Mouse (Mus musculus): Measurements from ENCODE around the gene Slc9a1. TPM values are rescaled to one million over a fixed set of nuclear protein-coding genes. Genes with fewer than 3 reads are reported as not detected.
A peak's percentile ranks its signal among the peaks of the same experiment; 100 is the strongest.

Slc9a1 gene
- polyA plus RNA-seq, 1 experiment from 2014 or later, result 7.3 TPM

GRCm38 (mm10) chr4:133421989-133422388 is 52.5 kb downstream of the Slc9a1 start:
- Histone ChIP-seq H3K9me3 (no peaks in the 10 kb centered on the region), H3K27ac (no peak overlapping the region), H3K36me3 (peaks cover 54% of the 10 kb centered on the region), H3K27me3 (no peaks in the 10 kb centered on the region), H3K4me2 (no peak overlapping the region), H3K9ac (replicated peaks) (no peak overlapping the region), H3K4me3 (replicated peaks) (no peak overlapping the region), H3K4me1 (replicated peaks) (peaks cover 3% of the 10 kb centered on the region; the same call in 1 of the 2 replicates)
- WGBS, result 86% methylated on average over 12 of the region's 12 CpGs
- ATAC-seq (ENCODE audit: insufficient number of reproducible peaks, insufficient read depth, low FRiP score, low TSS enrichment, low read depth), result no peak

GRCm38 (mm10) chr4:133422601-133423000 is 53.1 kb downstream of the Slc9a1 start:
- 83% methylated on average over 15 of the region's 15 CpGs for WGBS
- H3K4me1 ChIP-seq (replicated peaks), result peaks cover 8% of the 10 kb centered on the region; the same call in 1 of the 2 replicates
- no peak for ATAC-seq (ENCODE audit: insufficient number of reproducible peaks, insufficient read depth, low FRiP score, low TSS enrichment, low read depth)
- H3K9ac ChIP-seq (replicated peaks), result no peak overlapping the region
- H3K9me3 ChIP-seq, result no peaks in the 10 kb centered on the region
- no peak overlapping the region for H3K4me2 ChIP-seq
- H3K4me3 ChIP-seq (replicated peaks), result no peak overlapping the region
- H3K27me3 ChIP-seq, result no peaks in the 10 kb centered on the region
- peaks cover 48% of the 10 kb centered on the region for H3K36me3 ChIP-seq
- H3K27ac ChIP-seq, result no peak overlapping the region

GRCm38 (mm10) chr4:133423108-133423507 is 53.6 kb downstream of the Slc9a1 start:
- no peaks in the 10 kb centered on the region for H3K27me3 ChIP-seq
- peak; percentile 29; the same call in 1 of the 2 replicates for ATAC-seq (ENCODE audit: insufficient number of reproducible peaks, insufficient read depth, low FRiP score, low TSS enrichment, low read depth)
- peaks cover 8% of the 10 kb centered on the region; the same call in 1 of the 2 replicates for H3K4me1 ChIP-seq (replicated peaks)
- peaks cover 43% of the 10 kb centered on the region for H3K36me3 ChIP-seq
- no peak overlapping the region for H3K9ac ChIP-seq (replicated peaks)
- 0 out of 2 replicates have a peak overlapping the region, but pooled peaks have one; percentile 41 for H3K27ac ChIP-seq
- H3K9me3 ChIP-seq, result no peaks in the 10 kb centered on the region
- no peak overlapping the region for H3K4me3 ChIP-seq (replicated peaks)
- H3K4me2 ChIP-seq, result no peak overlapping the region
- WGBS, result 47% methylated on average over 6 of the region's 6 CpGs

- no peak for ATAC-seq (ENCODE audit: insufficient number of reproducible peaks, insufficient read depth, low FRiP score, low TSS enrichment, low read depth)
- Histone ChIP-seq H3K4me3 (replicated peaks) (no peak overlapping the region), H3K4me2 (no peak overlapping the region), H3K9me3 (no peaks in the 10 kb centered on the region), H3K27me3 (no peaks in the 10 kb centered on the region), H3K27ac (no peak overlapping the region), H3K4me1 (replicated peaks) (peaks cover 8% of the 10 kb centered on the region; the same call in 1 of the 2 replicates), H3K36me3 (peaks cover 37% of the 10 kb centered on the region), H3K9ac (replicated peaks) (no peak overlapping the region)
- whole genome bisulfite sequencing, result 77% methylated on average over 6 of the region's 6 CpGs
These were observed 54.2 kb downstream of the Slc9a1 start for GRCm38 (mm10) chr4:133423691-133424090.

- no peak for ATAC-seq (ENCODE audit: insufficient number of reproducible peaks, insufficient read depth, low FRiP score, low TSS enrichment, low read depth)
These were observed 54.6 kb downstream of the Slc9a1 start for GRCm38 (mm10) chr4:133424100-133424499.

GRCm38 (mm10) chr4:133426141-133426540 is 56.6 kb downstream of the Slc9a1 start:
- peaks cover 17% of the 10 kb centered on the region for H3K36me3 ChIP-seq
- no peak overlapping the region for H3K9ac ChIP-seq (replicated peaks)
- peaks cover 8% of the 10 kb centered on the region; the same call in 1 of the 2 replicates for H3K4me1 ChIP-seq (replicated peaks)
- H3K27me3 ChIP-seq, result no peaks in the 10 kb centered on the region
- no peaks in the 10 kb centered on the region for H3K9me3 ChIP-seq
- WGBS, result 76% methylated on average over 5 of the region's 5 CpGs
- ATAC-seq (ENCODE audit: insufficient number of reproducible peaks, insufficient read depth, low FRiP score, low TSS enrichment, low read depth), result no peak
- H3K4me2 ChIP-seq, result no peak overlapping the region
- H3K27ac ChIP-seq, result no peak overlapping the region
- no peak overlapping the region for H3K4me3 ChIP-seq (replicated peaks)

More at GRCm38 (mm10) chr4:133424100-133424499, 54.6 kb downstream of the Slc9a1 start:
- Histone ChIP-seq H3K4me1 (replicated peaks) (peaks cover 8% of the 10 kb centered on the region; the same call in 1 of the 2 replicates), H3K27ac (no peak overlapping the region), H3K4me2 (no peak overlapping the region), H3K36me3 (peaks cover 36% of the 10 kb centered on the region), H3K4me3 (replicated peaks) (no peak overlapping the region), H3K27me3 (no peaks in the 10 kb centered on the region), H3K9me3 (no peaks in the 10 kb centered on the region), H3K9ac (replicated peaks) (no peak overlapping the region)
- WGBS, result 35% methylated on average over 4 of the region's 4 CpGs

GRCm38 (mm10) chr4:133431508-133431907 is 62.0 kb downstream of the Slc9a1 start:
- Histone ChIP-seq H3K9me3 (no peaks in the 10 kb centered on the region), H3K27ac (no peak overlapping the region)
- no peak for ATAC-seq (ENCODE audit: insufficient number of reproducible peaks, insufficient read depth, low FRiP score, low TSS enrichment, low read depth)

GRCm38 (mm10) chr4:133432560-133433171 is 63.2 kb downstream of the Slc9a1 start:
- no peak for ATAC-seq (ENCODE audit: insufficient number of reproducible peaks, insufficient read depth, low FRiP score, low TSS enrichment, low read depth)
- Histone ChIP-seq H3K4me1 (replicated peaks) (0 out of 2 replicates have a peak, but pooled peaks cover 4% of the 10 kb centered on the region), H3K9me3 (no peaks in the 10 kb centered on the region), H3K27me3 (no peaks in the 10 kb centered on the region), H3K4me2 (peak overlapping the region; percentile 23; the same call in 1 of the 2 replicates), H3K36me3 (no peaks in the 10 kb centered on the region), H3K27ac (no peak overlapping the region), H3K4me3 (replicated peaks) (no peak overlapping the region), H3K9ac (replicated peaks) (no peak overlapping the region)
- WGBS, result 20% methylated on average over 17 of the region's 17 CpGs

More at GRCm38 (mm10) chr4:133431508-133431907, 62.0 kb downstream of the Slc9a1 start:
- Histone ChIP-seq H3K4me3 (replicated peaks) (no peak overlapping the region), H3K36me3 (no peaks in the 10 kb centered on the region), H3K27me3 (no peaks in the 10 kb centered on the region), H3K4me1 (replicated peaks) (peaks cover 10% of the 10 kb centered on the region; the same call in 1 of the 2 replicates), H3K9ac (replicated peaks) (no peak overlapping the region), H3K4me2 (no peak overlapping the region)
- WGBS, result 83% methylated on average over 6 of the region's 6 CpGs

- no peak for ATAC-seq (ENCODE audit: insufficient number of reproducible peaks, insufficient read depth, low FRiP score, low TSS enrichment, low read depth)
- Histone ChIP-seq H3K9me3 (no peaks in the 10 kb centered on the region), H3K9ac (replicated peaks) (no peak overlapping the region), H3K36me3 (no peaks in the 10 kb centered on the region), H3K4me3 (replicated peaks) (no peak overlapping the region), H3K27ac (no peak overlapping the region), H3K4me1 (replicated peaks) (peaks cover 33% of the 10 kb centered on the region), H3K27me3 (no peaks in the 10 kb centered on the region), H3K4me2 (no peak overlapping the region)
- 88% methylated on average over 11 of the region's 11 CpGs for WGBS
These were observed 66.4 kb downstream of the Slc9a1 start for GRCm38 (mm10) chr4:133435921-133436320.

GRCm38 (mm10) chr4:133439460-133440376 is 70.2 kb downstream of the Slc9a1 start:
- 3% methylated on average over 17 of the region's 17 CpGs for WGBS
- Histone ChIP-seq H3K4me3 (replicated peaks) (peak overlapping the region; percentile 19), H3K4me2 (peak overlapping the region; percentile 55), H3K9me3 (no peaks in the 10 kb centered on the region), H3K36me3 (no peaks in the 10 kb centered on the region), H3K27me3 (no peaks in the 10 kb centered on the region), H3K9ac (replicated peaks) (0 out of 2 replicates have a peak overlapping the region, but pooled peaks have one; percentile 3), H3K4me1 (replicated peaks) (peaks cover 48% of the 10 kb centered on the region), H3K27ac (peak overlapping the region; percentile 87)
- ATAC-seq (ENCODE audit: insufficient number of reproducible peaks, insufficient read depth, low FRiP score, low TSS enrichment, low read depth), result peak; percentile 88

- peak overlapping the region; percentile 55 for H3K4me2 ChIP-seq
- ATAC-seq (ENCODE audit: insufficient number of reproducible peaks, insufficient read depth, low FRiP score, low TSS enrichment, low read depth), result peak; percentile 45; the same call in 1 of the 2 replicates
- H3K27me3 ChIP-seq, result no peaks in the 10 kb centered on the region
- no peaks in the 10 kb centered on the region for H3K9me3 ChIP-seq
- peaks cover 48% of the 10 kb centered on the region for H3K4me1 ChIP-seq (replicated peaks)
- 2% methylated on average over 6 of the region's 6 CpGs for WGBS
- peak overlapping the region; percentile 19; the same call in 1 of the 2 replicates for H3K4me3 ChIP-seq (replicated peaks)
- no peaks in the 10 kb centered on the region for H3K36me3 ChIP-seq
- H3K9ac ChIP-seq (replicated peaks), result no peak overlapping the region
- peak overlapping the region; percentile 87 for H3K27ac ChIP-seq
These were observed 70.9 kb downstream of the Slc9a1 start for GRCm38 (mm10) chr4:133440377-133440795.
